Mouse (Mus musculus) layer of hippocampus, adult 9-11 months (tissue): ENCODE measurements at regions not wholly inside any gene's neighbourhood (a gene's known extent, or its start where the extent isn't known, plus 50 kb on each side); places are given as distances from the start of the nearest gene placed in this dataset.

ENCODE experiments used
- DNase-seq: peaks from one replicate; pipeline ENCODE4 v3.0.0; 2022

DNA sequence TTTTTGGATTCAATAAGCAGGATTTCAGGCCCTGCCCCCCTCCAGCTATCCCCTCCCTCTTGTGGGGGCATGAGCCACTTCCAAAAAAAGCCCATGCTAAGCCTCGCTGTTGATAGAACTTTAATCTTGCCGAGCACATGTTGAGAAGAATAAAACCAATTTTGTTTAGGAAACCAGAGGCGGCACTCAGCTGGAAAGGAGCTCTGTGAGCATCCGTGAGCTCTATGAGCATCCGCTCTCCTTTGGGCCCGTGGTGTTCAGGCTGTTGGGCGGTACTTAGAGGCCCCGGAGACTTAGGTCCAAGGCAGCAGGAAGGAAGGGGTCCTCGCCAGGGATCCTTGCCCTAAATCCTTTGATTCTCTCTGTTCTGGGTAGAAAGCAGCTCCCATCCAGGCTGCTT, 117.0 kb downstream of the Tle3 start:
- no peak for DNase-seq

DNA sequence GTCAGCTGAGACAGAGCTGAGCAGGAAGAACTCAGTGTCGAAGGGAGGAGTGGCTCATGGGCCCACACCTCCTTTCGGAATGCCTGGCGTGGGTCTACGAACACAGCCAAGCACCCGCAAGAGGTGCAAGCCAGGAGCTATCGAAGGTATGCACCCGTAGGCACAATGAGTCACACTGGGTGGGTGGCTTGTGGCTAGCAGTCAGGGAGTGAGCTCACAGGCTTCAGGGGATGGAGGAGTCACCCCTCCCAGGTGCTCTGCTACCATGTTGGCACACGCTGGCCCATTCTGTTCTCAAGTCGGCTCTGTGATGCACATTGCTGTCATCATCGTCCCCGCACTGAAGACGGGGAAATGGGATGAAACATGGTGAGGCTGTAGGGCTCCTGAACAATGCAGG, 115.7 kb downstream of the Tle3 start:
- peak; percentile 16 for DNase-seq

DNA sequence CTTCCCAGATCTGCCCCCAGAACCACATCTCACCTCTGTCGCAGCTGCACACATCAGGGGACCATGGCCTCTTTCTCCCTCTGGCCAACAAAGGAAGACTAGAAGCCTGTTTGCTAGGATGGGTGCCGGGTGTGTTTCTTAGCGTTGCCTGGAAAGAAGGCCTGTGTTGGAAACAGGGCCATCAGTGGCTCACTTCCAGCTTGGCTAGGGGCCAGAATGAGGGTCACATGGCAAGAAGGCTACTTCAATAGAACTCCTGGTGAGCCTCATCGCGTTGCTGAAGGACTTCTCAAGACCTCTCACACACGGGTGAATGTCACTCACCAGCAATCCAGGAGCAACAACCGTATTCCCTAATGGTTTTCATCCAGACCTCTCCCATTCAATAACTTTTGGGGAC, 115.0 kb downstream of the Tle3 start:
- peak; percentile 16 for DNase-seq

DNA sequence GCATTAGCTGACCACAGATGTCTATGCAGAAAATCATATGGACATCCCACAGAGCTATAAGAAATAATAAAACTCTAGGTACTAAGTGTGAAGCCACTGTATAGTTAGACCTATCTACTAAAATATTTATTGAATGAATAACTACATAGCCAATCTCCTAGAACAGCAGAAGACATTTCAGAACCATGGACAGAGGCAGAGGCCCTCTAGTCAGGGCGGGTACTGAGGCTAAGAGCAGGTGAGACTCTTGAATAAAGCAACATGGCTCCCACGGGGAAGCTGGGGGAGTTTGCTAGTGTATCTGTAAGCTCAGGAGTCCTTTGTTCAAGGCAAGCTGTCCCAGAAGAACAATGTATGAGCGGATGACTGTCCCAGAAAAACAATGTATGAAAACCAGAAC, 112.2 kb downstream of the Tle3 start:
- DNase-seq: no peak

DNA sequence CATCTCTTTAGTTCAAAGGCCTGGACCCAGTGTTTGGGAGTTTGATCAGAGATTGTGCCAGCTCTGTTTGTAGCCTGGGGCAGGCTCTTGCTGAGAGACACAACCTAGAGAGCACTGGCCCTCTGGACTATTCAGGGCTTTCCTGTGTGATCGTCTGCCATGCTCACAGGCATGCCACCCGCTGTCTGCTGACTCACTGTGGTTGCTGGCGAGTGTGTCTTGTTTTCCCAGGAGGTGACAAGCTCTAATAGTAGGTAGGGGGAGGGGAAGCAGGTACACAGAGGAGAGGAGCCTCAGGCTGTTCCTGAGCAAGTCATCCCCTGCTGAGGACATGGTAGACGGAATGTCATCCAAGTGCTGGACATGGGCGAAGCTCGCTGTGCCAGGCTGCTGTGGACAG, 107.5 kb downstream of the Tle3 start:
- no peak for DNase-seq

DNA sequence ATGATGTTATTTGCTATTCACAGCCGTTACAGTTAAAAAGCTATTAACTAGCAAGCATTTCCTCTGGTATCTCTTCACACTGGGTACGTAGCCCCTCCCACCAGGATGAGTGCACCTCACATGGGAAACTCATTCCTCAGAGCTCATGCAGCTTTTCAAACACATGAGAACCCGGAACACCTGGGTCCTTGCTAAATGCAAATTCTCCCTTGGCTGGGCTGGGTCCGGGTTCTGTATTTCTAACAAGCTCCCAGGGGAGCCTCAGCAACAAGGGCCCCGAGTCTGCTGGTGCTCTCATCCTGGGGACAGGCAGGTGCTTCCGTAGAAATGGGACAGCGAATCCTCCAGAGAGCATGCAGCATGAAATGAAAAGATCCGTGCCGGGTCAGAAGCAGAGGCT, 106.7 kb downstream of the Tle3 start:
- no peak for DNase-seq

DNA sequence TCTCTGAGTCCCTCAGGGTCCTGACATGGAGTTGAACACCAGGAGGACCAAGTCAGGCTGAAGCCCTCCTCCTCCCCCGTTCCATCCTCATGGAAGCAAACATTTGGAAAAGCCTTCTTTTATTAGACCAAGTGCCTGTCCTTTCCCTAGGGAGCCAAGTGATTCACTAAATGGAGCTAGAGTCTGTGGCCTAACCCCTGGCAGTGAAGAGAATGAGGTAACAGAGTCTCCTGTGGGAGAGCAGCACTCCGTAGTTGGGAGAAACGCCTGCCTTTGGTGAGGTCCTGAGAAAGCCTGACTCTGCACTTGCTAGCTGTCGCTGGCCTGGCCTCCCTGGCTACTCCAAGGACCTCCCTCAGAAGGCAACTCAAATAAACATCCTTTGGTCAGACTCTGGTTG, 104.2 kb downstream of the Tle3 start:
- no peak for DNase-seq

DNA sequence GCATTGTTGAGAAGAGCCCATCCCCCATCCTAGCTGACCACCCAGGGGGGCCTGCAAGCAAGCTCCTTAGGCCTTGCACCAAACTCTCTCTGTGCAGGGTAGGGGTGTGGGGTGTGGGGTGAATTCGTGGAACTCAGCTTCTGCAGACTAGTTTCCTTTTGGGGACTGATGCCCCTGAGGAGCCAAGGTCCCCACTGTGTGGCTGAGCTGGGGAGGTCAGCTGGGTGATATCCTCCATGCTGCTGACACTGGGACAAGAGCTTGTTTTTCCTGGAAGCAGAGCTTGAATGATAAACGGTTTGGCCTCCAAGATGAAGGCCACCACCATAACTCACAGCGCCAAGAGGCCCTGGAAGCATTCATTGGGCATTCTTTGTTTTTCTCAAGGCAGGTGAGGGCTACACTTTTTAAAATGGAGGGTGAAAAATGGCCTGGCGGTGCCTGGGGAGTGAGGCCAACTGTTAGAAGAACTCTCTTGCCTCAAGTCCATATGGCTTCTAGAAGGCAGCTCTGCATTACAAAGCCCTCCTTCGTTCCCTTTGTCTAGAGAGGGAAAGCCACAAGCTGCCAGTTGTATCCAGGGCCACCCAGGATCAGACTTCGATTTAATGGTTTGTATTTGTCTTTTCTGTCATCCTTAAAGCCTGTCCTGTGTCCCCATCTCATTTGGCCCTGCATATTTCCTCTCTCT, 98.8 kb downstream of the Tle3 start:
- no peak for DNase-seq

DNA sequence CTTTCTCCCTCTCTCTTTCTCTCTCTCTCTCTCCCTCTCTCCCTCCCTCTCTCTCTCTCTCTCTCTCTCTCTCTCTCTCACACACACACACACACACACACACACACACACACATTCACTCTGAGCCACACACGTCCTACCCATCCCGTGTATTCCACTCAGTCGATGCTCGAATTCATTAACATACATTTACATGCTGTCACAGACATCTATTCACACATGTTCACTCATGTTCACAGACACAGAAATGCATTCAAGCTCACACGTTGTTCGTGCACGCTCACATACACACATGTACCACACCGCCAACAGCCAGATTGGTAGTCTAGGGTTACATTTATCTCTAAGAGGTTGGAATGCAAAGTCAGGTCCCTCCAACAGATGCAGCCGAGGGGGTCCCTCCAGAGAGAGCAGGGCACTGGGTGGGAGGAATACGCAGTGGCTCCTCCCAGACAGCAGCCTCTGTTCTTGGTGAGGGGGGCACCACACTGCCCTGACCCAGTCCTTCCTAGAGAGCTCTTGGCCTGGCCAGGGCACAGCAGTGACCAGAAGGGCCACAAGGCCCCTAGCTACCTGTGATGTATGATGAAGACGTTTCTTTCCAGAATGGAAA, 96.8 kb downstream of the Tle3 start:
- no peak for DNase-seq

DNA sequence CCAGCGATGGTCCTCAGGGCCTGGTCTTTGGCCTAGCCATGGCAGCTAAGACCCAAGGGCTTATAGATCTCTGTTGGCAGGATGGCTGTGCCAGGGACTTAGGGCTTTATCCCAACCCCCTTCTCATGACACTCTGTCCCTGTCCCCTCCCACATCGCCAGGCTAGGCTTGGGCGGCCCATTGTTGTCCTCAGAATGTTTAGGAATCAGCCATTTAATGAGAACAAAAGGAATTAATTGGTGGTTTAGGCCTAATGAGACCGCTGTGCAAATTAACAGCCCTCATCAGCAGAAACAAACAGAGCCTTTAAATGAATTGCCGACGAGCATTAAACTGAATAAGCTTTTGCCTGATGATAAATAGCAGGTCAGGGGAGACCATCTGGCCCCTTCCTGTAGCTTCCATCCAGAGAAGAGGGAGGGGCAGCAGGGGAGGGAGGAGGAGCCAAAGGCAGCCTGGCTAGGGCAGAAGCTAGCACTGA, 96.2 kb downstream of the Tle3 start:
- peak; percentile 16 for DNase-seq
